Mouse (Mus musculus): ENCODE results near the gene Bach2. TPM values are rescaled to one million over a fixed set of nuclear protein-coding genes. Genes with fewer than 3 reads are reported as not detected.
A peak's percentile ranks its signal among the peaks of the same experiment; 100 is the strongest.

The Bach2 gene
- 10 to 100 TPM; 21.4 to 29.7 TPM for total RNA-seq (2021)

DNA sequence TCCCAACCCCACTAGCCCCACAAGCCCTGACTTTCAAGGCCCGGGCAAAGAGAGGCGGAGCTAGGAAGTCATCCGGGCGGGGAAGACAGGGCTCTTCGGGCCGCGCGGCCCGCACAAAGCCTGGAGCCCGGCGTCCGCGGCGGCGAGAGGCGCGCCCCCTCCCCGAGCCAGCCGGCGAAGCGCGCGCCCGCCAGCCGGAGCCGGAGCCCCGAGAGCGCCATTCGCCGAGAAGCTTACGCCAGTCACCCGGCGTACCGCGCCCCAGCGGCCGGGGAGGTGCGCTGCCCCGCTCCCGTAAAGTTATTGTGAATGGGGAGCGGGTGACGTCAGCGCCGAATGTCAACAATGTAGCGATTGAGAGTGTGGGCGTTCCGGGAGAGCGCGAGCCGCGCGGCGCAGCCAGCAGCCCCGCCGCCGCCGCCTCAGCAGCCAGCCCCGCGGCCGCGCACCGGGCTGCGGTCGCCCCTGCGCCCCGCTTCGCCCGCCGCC, at the start of gene Bach2:
Bach2 (plus strand) TSS at position 439 of the 489 bp plus-strand sequence.
- intact Hi-C loops (cut with DNase I) = loop anchor here (5.0 kb wide), 1 partner anchor 86 kb away; no protein-coding TSS in a partner anchor
- DNase-seq (ENCODE audit: extremely low spot score in 1 of 2, low spot score in 2 of 2) = peak; percentile 87 to 94

DNA sequence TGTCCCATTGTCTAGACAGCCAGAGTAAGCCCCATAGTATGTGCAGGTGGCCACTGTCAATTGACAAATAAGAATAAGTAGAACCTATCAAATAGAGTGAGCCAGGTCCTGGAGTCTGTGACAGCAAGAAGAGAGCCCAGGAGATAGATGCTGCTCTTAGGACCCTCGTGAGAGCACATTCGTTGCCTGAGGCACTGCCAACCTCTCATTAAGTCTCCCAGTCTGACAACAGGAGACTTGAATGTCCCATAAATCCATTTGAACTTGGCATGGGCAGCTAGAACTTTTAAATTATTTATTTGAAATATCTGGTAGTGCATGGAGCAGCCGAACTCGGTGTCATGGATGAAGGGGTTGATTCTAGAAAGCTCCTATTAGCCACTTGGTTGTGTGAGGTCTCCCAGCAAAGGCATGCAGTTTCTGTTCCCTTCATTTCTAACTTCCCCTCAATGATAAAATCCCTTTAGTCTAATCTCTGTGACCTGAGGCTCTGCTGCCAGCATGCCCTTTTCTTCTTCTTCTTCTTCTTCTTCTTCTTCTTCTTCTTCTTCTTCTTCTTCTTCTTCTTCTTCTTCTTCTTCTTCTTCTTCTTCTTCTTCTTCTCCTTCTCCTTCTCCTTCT, 49.1 kb upstream of the Bach2 start:
- DNase-seq (ENCODE audit: extremely low spot score in 1 of 2, low spot score in 2 of 2) = no peak
- intact Hi-C loops (cut with DNase I) = no loop called here

DNA sequence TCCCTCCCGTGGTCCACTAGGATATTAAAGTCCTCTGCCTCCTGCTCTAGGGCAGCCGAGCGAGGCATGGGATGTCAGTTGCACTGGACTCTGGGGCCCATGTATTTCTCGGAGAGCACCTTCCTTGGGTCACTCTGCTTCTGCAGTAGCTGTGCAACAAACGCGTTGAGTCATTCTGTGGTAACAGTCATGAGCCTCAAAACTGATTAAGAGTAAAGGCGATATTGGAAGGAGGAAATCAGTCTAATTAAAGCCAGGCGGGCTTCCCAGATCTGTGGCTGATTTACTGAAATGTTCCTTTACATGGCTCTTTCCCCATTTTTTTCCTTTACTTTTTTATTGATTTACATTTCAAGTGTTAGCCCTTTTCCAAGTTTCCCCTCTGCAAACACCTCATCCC, 48.1 kb upstream of the Bach2 start:
- no peak for DNase-seq (ENCODE audit: extremely low spot score in 1 of 2, low spot score in 2 of 2)
- intact Hi-C loops (cut with DNase I) = no loop called here

GRCm38 (mm10) chr4:32195945-32196921, 42.4 kb upstream of the Bach2 start:
- intact Hi-C loops (cut with DNase I) = no loop called here
- DNase-seq (ENCODE audit: extremely low spot score in 1 of 2, low spot score in 2 of 2) = peak; percentile 49 to 81

- intact Hi-C loops (cut with DNase I) = no loop called here
- no peak for DNase-seq (ENCODE audit: extremely low spot score in 1 of 2, low spot score in 2 of 2)
These were observed 40.6 kb upstream of the Bach2 start for GRCm38 (mm10) chr4:32198031-32198430.

- no peak for DNase-seq (ENCODE audit: extremely low spot score in 1 of 2, low spot score in 2 of 2)
- intact Hi-C loops (cut with DNase I) = no loop called here
These were observed 40.0 kb upstream of the Bach2 start for GRCm38 (mm10) chr4:32198589-32198988.

GRCm38 (mm10) chr4:32199156-32199555, 39.4 kb upstream of the Bach2 start:
- intact Hi-C loops (cut with DNase I) = no loop called here
- DNase-seq (ENCODE audit: extremely low spot score in 1 of 2, low spot score in 2 of 2) = peak in 1 of 2 experiments; percentile 36

DNA sequence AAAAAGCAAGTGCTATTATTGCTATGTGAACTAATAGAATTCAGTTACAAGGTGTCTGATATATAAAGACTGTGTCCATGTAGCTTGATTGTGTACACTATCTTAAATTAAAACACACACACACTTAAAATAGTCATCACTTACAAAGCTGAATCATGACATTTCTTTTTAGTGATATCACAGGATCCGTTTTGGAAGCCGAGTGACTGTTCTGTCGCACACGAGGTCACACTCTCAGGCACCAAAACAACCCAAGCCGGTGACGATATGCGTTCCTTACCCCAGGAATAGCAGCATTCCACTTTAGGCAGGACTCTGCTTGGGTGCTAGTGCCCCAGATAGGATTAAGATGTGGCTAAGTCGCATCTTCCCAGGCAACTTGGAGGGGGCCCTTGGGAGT, 37.5 kb upstream of the Bach2 start:
- DNase-seq (ENCODE audit: extremely low spot score in 1 of 2, low spot score in 2 of 2) = no peak
- intact Hi-C loops (cut with DNase I) = no loop called here

GRCm38 (mm10) chr4:32202362-32202761, 36.2 kb upstream of the Bach2 start:
- intact Hi-C loops (cut with DNase I) = no loop called here
- DNase-seq (ENCODE audit: extremely low spot score in 1 of 2, low spot score in 2 of 2) = no peak

DNA sequence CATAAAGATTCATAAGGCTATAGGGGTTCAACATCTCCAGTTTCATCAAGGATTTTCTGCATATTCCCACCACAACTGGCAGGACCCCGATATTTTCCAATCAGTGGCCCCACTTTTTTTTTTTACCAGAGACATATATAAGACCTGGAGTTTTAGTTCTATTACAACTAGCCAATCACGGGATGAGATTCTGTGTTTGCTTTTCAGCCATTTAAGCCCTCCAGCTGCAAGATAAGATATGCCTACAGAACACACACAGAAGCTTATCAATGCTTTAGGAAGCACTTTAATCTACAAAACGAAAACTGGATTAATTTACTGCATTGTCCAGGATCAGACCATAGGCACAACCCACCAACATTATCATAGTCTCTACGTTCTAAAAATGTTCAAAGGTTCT, 33.8 kb upstream of the Bach2 start:
- intact Hi-C loops (cut with DNase I) = no loop called here

GRCm38 (mm10) chr4:32205825-32206224, 32.8 kb upstream of the Bach2 start:
- intact Hi-C loops (cut with DNase I) = no loop called here

More for the DNA sequence above, 33.8 kb upstream of the Bach2 start:
- DNase-seq (ENCODE audit: extremely low spot score in 1 of 2, low spot score in 2 of 2) = no peak

GRCm38 (mm10) chr4:32209995-32210394, 28.6 kb upstream of the Bach2 start:
- no peak for DNase-seq (ENCODE audit: extremely low spot score in 1 of 2, low spot score in 2 of 2)
- intact Hi-C loops (cut with DNase I) = no loop called here

More at GRCm38 (mm10) chr4:32205825-32206224, 32.8 kb upstream of the Bach2 start:
- DNase-seq (ENCODE audit: extremely low spot score in 1 of 2, low spot score in 2 of 2) = no peak

DNA sequence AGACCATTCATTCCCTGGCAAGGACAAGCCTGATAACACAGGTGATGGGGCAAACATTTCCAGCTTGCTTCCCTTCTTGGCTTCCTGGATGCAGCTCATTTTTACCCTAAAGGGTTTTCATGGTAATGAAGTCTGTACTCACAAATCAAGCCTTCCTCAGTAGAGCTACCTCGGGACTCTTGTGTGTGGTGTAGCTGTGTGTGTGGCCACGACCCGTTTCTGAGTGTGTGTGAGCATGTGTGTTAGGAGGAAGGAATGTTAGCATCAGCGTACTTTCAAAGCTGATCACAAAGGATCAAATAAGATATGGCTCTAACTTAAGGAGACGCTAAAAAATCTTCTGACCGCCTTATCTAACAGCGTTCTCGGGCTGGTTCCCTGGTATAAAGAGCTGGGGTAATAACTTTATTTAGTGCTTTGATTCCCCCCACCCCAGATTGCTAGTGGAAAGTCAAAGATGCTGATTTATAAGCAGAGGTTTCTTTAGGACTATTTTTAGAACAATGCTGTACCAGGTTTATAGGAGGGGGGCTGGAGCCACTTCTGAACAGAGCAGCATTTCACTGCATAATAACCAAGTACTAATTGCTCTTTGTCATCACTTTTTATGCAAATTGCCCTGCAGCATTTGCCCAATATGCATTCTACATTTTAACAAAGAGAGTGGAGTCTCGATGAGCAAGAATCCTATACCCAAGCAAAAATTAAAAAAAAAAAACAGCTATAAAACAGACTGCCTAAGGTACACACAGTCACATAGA, 28.0 kb upstream of the Bach2 start:
- DNase-seq (ENCODE audit: extremely low spot score in 1 of 2, low spot score in 2 of 2) = no peak
- intact Hi-C loops (cut with DNase I) = no loop called here

GRCm38 (mm10) chr4:32212593-32212992, 26.0 kb upstream of the Bach2 start:
- intact Hi-C loops (cut with DNase I) = no loop called here

GRCm38 (mm10) chr4:32216466-32216865, 22.1 kb upstream of the Bach2 start:
- intact Hi-C loops (cut with DNase I) = no loop called here
- DNase-seq (ENCODE audit: extremely low spot score in 1 of 2, low spot score in 2 of 2) = no peak

More at GRCm38 (mm10) chr4:32212593-32212992, 26.0 kb upstream of the Bach2 start:
- no peak for DNase-seq (ENCODE audit: extremely low spot score in 1 of 2, low spot score in 2 of 2)

DNA sequence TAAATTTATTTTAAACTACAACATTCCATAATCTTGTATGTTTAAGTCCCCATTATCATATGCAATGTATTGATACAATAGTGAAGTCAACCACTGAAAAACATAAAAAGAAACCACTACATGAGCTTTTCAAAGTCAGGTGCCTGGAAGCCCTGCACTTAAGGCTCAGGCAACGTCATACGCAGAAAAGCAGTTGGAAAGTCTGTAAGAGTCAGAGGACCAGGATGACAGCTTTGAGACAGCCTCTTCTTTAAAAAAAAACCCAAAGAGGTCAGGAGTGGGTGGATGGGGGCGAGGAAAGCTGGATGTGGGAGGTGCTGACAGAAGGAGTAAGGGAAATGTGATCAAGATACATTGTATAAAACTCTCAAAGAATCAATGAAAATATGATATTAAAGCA, 21.6 kb upstream of the Bach2 start:
- DNase-seq (ENCODE audit: extremely low spot score in 1 of 2, low spot score in 2 of 2) = no peak
- intact Hi-C loops (cut with DNase I) = no loop called here

DNA sequence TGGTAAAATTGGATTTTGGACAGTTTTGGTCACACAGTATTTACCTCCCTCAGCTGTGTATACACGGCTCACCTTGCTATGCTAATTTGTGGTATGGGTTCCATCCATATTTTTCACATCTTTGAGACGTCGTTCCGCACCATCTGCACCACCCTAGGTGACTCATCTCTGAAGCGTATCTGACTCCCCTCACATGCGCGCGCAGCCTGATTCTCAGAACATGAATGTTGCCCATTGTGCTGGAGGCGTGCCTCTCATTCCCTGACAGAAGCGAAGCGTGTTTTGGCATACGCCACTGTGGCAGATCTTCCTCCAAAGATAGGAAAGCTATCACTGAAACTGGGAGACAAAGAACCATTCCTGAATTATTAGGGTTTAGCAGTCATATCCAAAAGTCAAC, 21.0 kb upstream of the Bach2 start:
- intact Hi-C loops (cut with DNase I) = no loop called here
- peak in 1 of 2 experiments; percentile 51 for DNase-seq (ENCODE audit: extremely low spot score in 1 of 2, low spot score in 2 of 2)

DNA sequence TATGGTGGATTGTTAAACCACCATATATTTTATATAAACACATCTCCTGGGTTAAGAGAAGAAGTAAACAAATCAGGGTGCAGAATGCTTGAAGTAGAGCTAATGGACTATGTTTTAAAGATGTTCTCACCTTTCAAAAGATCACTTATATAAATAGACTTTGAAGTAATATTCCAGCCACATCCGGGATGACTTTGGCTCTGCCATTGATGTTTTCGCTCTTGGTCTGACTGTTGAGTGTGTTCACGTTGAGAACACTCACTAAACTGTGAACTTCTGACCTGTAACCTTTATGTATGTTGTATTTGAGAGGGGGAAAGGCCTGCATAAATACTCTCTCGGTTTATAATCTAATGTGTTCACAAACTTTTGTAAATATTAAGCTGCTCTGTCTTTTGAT, 20.2 kb upstream of the Bach2 start:
- DNase-seq (ENCODE audit: extremely low spot score in 1 of 2, low spot score in 2 of 2) = no peak
- intact Hi-C loops (cut with DNase I) = no loop called here

Measured in left cerebral cortex, postnatal 10 days (tissue).